Mouse (Mus musculus): ENCODE results near the gene Pigz. TPM values are rescaled to one million over a fixed set of nuclear protein-coding genes. Genes with fewer than 3 reads are reported as not detected.

Pigz gene
- total and polyA plus RNA-seq, 3 experiments, result 1.7 to 2.9 (median 2.3) TPM

- Histone ChIP-seq H3K4me3 (peak overlapping the region; percentile 68; the same call in 1 of the 2 replicates), H3K27me3 (ENCODE audit: control insufficient read depth, insufficient read depth, low read length) (peaks cover 4% of the 10 kb centered on the region; the same call in 1 of the 2 replicates), H3K4me1 (ENCODE audit: control insufficient read depth, insufficient read depth, low read length) (no peaks in the 10 kb centered on the region), H3K79me2 (replicated peaks; ENCODE audit: control insufficient read depth, insufficient read depth, low read length) (no peaks in the 10 kb centered on the region), H3K36me3 (ENCODE audit: control insufficient read depth, insufficient read depth, low read length) (no peaks in the 10 kb centered on the region), H3K27ac (no peak overlapping the region), H3K9ac (ENCODE audit: low read depth, low read length) (no peak overlapping the region)
- WGBS, result 50% methylated on average over 13 of the region's 13 CpGs
- intact Hi-C loops (cut with DNase I), result no loop called here
- no peak for DNase-seq
- no peak for TF ChIP-seq CTCF (IDR thresholded peaks at IDR 0.05)
- TF ChIP-seq POLR2A (IDR thresholded peaks at IDR 0.05; ENCODE audit: insufficient read depth, low read depth, low read length), result no peak
- no peak for TF ChIP-seq EP300 (IDR thresholded peaks at IDR 0.05; ENCODE audit: insufficient read depth, low read depth, low read length)
Observed at GRCm38 (mm10) chr16:31934550-31935010, 929 bp downstream of the Pigz start.

- Histone ChIP-seq H3K4me3 (no peak overlapping the region), H3K27me3 (ENCODE audit: control insufficient read depth, insufficient read depth, low read length) (peaks cover 4% of the 10 kb centered on the region; the same call in 1 of the 2 replicates), H3K4me1 (ENCODE audit: control insufficient read depth, insufficient read depth, low read length) (no peaks in the 10 kb centered on the region), H3K27ac (no peak overlapping the region), H3K9ac (ENCODE audit: low read depth, low read length) (no peak overlapping the region), H3K79me2 (replicated peaks; ENCODE audit: control insufficient read depth, insufficient read depth, low read length) (no peaks in the 10 kb centered on the region), H3K36me3 (ENCODE audit: control insufficient read depth, insufficient read depth, low read length) (no peaks in the 10 kb centered on the region)
- TF ChIP-seq CTCF (IDR thresholded peaks at IDR 0.05) (no peak), EP300 (IDR thresholded peaks at IDR 0.05; ENCODE audit: insufficient read depth, low read depth, low read length) (no peak), POLR2A (IDR thresholded peaks at IDR 0.05; ENCODE audit: insufficient read depth, low read depth, low read length) (no peak)
- 10% methylated on average over 36 of the region's 36 CpGs for WGBS
- DNase-seq, result peak; percentile 28 to 32
- intact Hi-C loops (cut with DNase I), result no loop called here
Observed at GRCm38 (mm10) chr16:31935091-31935979, 1.7 kb downstream of the Pigz start.

GRCm38 (mm10) chr16:31936568-31936967 lies 2.9 kb downstream of the Pigz start:
- Histone ChIP-seq H3K9ac (ENCODE audit: low read depth, low read length) (no peak overlapping the region), H3K27me3 (ENCODE audit: control insufficient read depth, insufficient read depth, low read length) (peaks cover 4% of the 10 kb centered on the region; the same call in 1 of the 2 replicates), H3K27ac (no peak overlapping the region), H3K79me2 (replicated peaks; ENCODE audit: control insufficient read depth, insufficient read depth, low read length) (no peaks in the 10 kb centered on the region), H3K4me1 (ENCODE audit: control insufficient read depth, insufficient read depth, low read length) (no peaks in the 10 kb centered on the region), H3K36me3 (ENCODE audit: control insufficient read depth, insufficient read depth, low read length) (no peaks in the 10 kb centered on the region), H3K4me3 (no peak overlapping the region)
- 80% methylated on average over 4 of the region's 4 CpGs for WGBS
- no peak for DNase-seq
- intact Hi-C loops (cut with DNase I), result no loop called here
- TF ChIP-seq POLR2A (IDR thresholded peaks at IDR 0.05; ENCODE audit: insufficient read depth, low read depth, low read length) (no peak), CTCF (IDR thresholded peaks at IDR 0.05) (0 out of 2 replicates have a peak, but pooled peaks have one; percentile 12)

- H3K79me2 ChIP-seq (replicated peaks; ENCODE audit: control insufficient read depth, insufficient read depth, low read length), result no peaks in the 10 kb centered on the region
- DNase-seq, result no peak
- TF ChIP-seq CTCF (IDR thresholded peaks at IDR 0.05) (no peak), EP300 (IDR thresholded peaks at IDR 0.05; ENCODE audit: insufficient read depth, low read depth, low read length) (no peak), POLR2A (IDR thresholded peaks at IDR 0.05; ENCODE audit: insufficient read depth, low read depth, low read length) (no peak)
- intact Hi-C loops (cut with DNase I), result no loop called here
- no peaks in the 10 kb centered on the region for H3K36me3 ChIP-seq (ENCODE audit: control insufficient read depth, insufficient read depth, low read length)
- WGBS, result 50% methylated on average over 6 of the region's 6 CpGs
- H3K9ac ChIP-seq (ENCODE audit: low read depth, low read length), result no peak overlapping the region
- H3K27ac ChIP-seq, result no peak overlapping the region
- peaks cover 3% of the 10 kb centered on the region; the same call in 1 of the 2 replicates for H3K27me3 ChIP-seq (ENCODE audit: control insufficient read depth, insufficient read depth, low read length)
- H3K4me1 ChIP-seq (ENCODE audit: control insufficient read depth, insufficient read depth, low read length), result no peaks in the 10 kb centered on the region
- H3K4me3 ChIP-seq, result no peak overlapping the region
Observed at GRCm38 (mm10) chr16:31938856-31939255, 5.2 kb downstream of the Pigz start.

GRCm38 (mm10) chr16:31940586-31940985 lies 6.9 kb downstream of the Pigz start:
- intact Hi-C loops (cut with DNase I), result loop anchor here (10.0 kb wide), 1 partner anchor 674 kb away; no protein-coding TSS in a partner anchor
- Histone ChIP-seq H3K79me2 (replicated peaks; ENCODE audit: control insufficient read depth, insufficient read depth, low read length) (0 out of 2 replicates have a peak, but pooled peaks cover under 1% of the 10 kb centered on the region), H3K27me3 (ENCODE audit: control insufficient read depth, insufficient read depth, low read length) (no peaks in the 10 kb centered on the region), H3K9ac (ENCODE audit: low read depth, low read length) (no peak overlapping the region), H3K4me1 (ENCODE audit: control insufficient read depth, insufficient read depth, low read length) (peaks cover 2% of the 10 kb centered on the region), H3K36me3 (ENCODE audit: control insufficient read depth, insufficient read depth, low read length) (peaks cover under 1% of the 10 kb centered on the region; the same call in 1 of the 2 replicates), H3K4me3 (no peak overlapping the region), H3K27ac (no peak overlapping the region)
- 64% methylated on average over 2 of the region's 2 CpGs for WGBS
- DNase-seq, result no peak
- TF ChIP-seq EP300 (IDR thresholded peaks at IDR 0.05; ENCODE audit: insufficient read depth, low read depth, low read length), result no peak

- DNase-seq, result peak; percentile 70 to 79
- Histone ChIP-seq H3K4me1 (ENCODE audit: control insufficient read depth, insufficient read depth, low read length) (peaks cover 8% of the 10 kb centered on the region), H3K4me3 (no peak overlapping the region), H3K27ac (no peak overlapping the region), H3K27me3 (ENCODE audit: control insufficient read depth, insufficient read depth, low read length) (no peaks in the 10 kb centered on the region), H3K79me2 (replicated peaks; ENCODE audit: control insufficient read depth, insufficient read depth, low read length) (0 out of 2 replicates have a peak, but pooled peaks cover 4% of the 10 kb centered on the region), H3K9ac (ENCODE audit: low read depth, low read length) (peak overlapping the region; percentile 20; the same call in 1 of the 2 replicates), H3K36me3 (ENCODE audit: control insufficient read depth, insufficient read depth, low read length) (peaks cover 2% of the 10 kb centered on the region; the same call in 1 of the 2 replicates)
- intact Hi-C loops (cut with DNase I), result loop anchor here (1.0 to 10.0 kb wide), 2 partner anchors 303 to 671 kb away; partner anchors contain the start of genes Fbxo45 and Wdr53
- TF ChIP-seq POLR2A (IDR thresholded peaks at IDR 0.05; ENCODE audit: insufficient read depth, low read depth, low read length), result no peak
- TF ChIP-seq EP300 (IDR thresholded peaks at IDR 0.05; ENCODE audit: insufficient read depth, low read depth, low read length), result 0 out of 2 replicates have a peak, but pooled peaks have one; percentile 41
- TF ChIP-seq CTCF (IDR thresholded peaks at IDR 0.05), result peak; percentile 86
- 4% methylated on average over 10 of the region's 10 CpGs for WGBS
Observed at GRCm38 (mm10) chr16:31943980-31944379, 10.3 kb downstream of the Pigz start.

All from heart, adult 2 months (tissue).